Mouse (Mus musculus): Measurements from ENCODE around the gene Pigg. TPM values are rescaled to one million over a fixed set of nuclear protein-coding genes. Genes with fewer than 3 reads are reported as not detected.

Gene Pigg
- polyA plus RNA-seq, 2 experiments, result 1.1 to 2.6 TPM

DNA sequence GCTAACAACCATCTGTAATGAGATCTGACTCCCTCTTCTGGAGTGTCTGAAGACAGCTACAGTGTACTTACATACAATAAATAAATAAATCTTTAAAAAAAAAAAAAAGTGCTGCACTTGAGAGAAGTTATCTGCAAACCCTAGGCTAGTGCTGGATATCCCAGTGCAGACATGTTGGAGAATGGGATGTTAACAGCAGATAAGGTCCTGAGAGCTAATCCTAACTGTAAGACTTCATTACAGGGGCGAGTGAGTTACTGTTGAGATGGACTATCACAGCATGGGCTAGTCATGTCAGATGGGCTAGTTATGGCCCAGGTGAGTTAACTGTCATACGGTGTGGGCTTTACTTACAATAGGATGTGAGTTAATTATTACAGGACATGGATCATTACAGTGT lies 41.6 kb downstream of the Pigg start:
- WGBS (ENCODE audit: insufficient replicate concordance), result 41% methylated on average over 2 of the region's 2 CpGs
- H3K4me1 ChIP-seq (replicated peaks; ENCODE audit: control insufficient read depth in 2 of 2, insufficient read depth in 2 of 2, low read length in 1 of 2), result peaks cover 0 to 2% of the 10 kb centered on the region in 2 experiments; a peak in 1 of 4 replicates
- H3K27me3 ChIP-seq (ENCODE audit: control insufficient read depth, insufficient read depth, low read length), result no peaks in the 10 kb centered on the region
- no peaks in the 10 kb centered on the region for H3K9me3 ChIP-seq (ENCODE audit: control insufficient read depth, low read length)
- ATAC-seq (ENCODE audit: insufficient read depth), result peak; percentile 61
- H3K36me3 ChIP-seq (replicated peaks; ENCODE audit: control insufficient read depth, insufficient read depth, low read depth), result no peaks in the 10 kb centered on the region
- H3K9ac ChIP-seq (replicated peaks), result no peak overlapping the region
- H3K27ac ChIP-seq, result no peak overlapping the region
- TF ChIP-seq EP300 (IDR thresholded peaks at IDR 0.05; ENCODE audit: low read depth) (peak; percentile 23; the same call in 1 of the 2 replicates), CTCF (IDR thresholded peaks at IDR 0.05; ENCODE audit: low read depth) (no peak)
- DNase-seq (ENCODE audit: low read depth in 3 of 3, low spot score in 3 of 3), result no peak
- no peak overlapping the region for H3K4me3 ChIP-seq (ENCODE audit: insufficient read depth in 1 of 2, low read depth in 2 of 2, low read length in 2 of 2)
- no peak overlapping the region for H3K4me2 ChIP-seq (ENCODE audit: low read depth)

DNA sequence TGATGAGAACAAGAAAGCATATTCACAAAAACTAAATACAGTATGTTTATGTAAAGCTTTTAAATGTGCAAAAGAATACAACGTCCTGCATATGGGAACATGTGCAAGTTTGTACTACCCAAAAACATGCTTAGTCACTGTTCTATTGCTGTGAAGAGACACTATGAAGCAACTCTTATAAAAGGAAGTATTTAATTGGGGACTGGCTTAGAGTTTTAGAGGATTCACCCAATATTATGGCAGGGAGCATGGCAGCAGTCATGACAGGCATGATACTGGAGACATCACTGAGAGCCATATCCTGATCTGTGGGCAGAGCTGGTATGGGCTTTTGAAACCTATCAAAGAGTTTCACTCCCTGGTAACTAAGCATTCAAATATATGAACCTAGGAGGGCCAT lies 45.5 kb downstream of the Pigg start:
- peaks cover 0 to 2% of the 10 kb centered on the region in 2 experiments; a peak in 1 of 4 replicates for H3K4me1 ChIP-seq (replicated peaks; ENCODE audit: control insufficient read depth in 2 of 2, insufficient read depth in 2 of 2, low read length in 1 of 2)
- H3K9ac ChIP-seq (replicated peaks), result no peak overlapping the region
- DNase-seq (ENCODE audit: low read depth in 3 of 3, low spot score in 3 of 3) (no peak), ATAC-seq (ENCODE audit: insufficient read depth) (no peak)
- no peak overlapping the region for H3K27ac ChIP-seq
- no peak overlapping the region for H3K4me3 ChIP-seq (ENCODE audit: insufficient read depth in 1 of 2, low read depth in 2 of 2, low read length in 2 of 2)
- no peaks in the 10 kb centered on the region for H3K36me3 ChIP-seq (replicated peaks; ENCODE audit: control insufficient read depth, insufficient read depth, low read depth)
- H3K27me3 ChIP-seq (ENCODE audit: control insufficient read depth, insufficient read depth, low read length), result no peaks in the 10 kb centered on the region
- TF ChIP-seq EP300 (IDR thresholded peaks at IDR 0.05; ENCODE audit: low read depth) (no peak), CTCF (IDR thresholded peaks at IDR 0.05; ENCODE audit: low read depth) (no peak)
- H3K9me3 ChIP-seq (ENCODE audit: control insufficient read depth, low read length), result no peaks in the 10 kb centered on the region
- WGBS (ENCODE audit: insufficient replicate concordance), result 70% methylated on average over 1 of the region's 1 CpGs
- H3K4me2 ChIP-seq (ENCODE audit: low read depth), result no peak overlapping the region

DNA sequence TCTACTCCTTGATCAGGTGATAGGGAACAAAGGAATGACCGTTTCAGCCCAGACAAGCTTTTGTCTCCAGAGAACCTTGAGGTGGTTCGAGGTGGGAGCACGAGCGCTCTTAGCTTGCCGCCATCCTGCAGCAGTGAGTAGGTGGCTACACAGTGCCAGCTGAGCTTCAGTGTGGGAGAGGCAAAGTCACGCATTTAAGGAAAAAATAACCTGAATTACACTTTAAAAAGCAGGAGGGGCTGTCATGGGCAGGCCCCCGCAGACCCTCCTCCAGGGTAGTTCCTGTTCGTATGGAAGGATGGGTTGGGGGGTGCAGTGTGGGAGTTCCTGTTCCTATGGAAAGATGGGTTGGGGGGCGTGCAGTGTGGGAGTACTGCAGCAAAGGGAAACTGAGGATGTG lies 47.1 kb downstream of the Pigg start:
- Histone ChIP-seq H3K27me3 (ENCODE audit: control insufficient read depth, insufficient read depth, low read length) (peaks cover 10% of the 10 kb centered on the region), H3K9me3 (ENCODE audit: control insufficient read depth, low read length) (no peaks in the 10 kb centered on the region), H3K9ac (replicated peaks) (no peak overlapping the region), H3K36me3 (replicated peaks; ENCODE audit: control insufficient read depth, insufficient read depth, low read depth) (no peaks in the 10 kb centered on the region), H3K4me2 (ENCODE audit: low read depth) (no peak overlapping the region), H3K4me3 (ENCODE audit: insufficient read depth in 1 of 2, low read depth in 2 of 2, low read length in 2 of 2) (no peak overlapping the region), H3K27ac (no peak overlapping the region), H3K4me1 (replicated peaks; ENCODE audit: control insufficient read depth in 2 of 2, insufficient read depth in 2 of 2, low read length in 1 of 2) (no peaks in the 10 kb centered on the region)
- 76% methylated on average over 9 of the region's 9 CpGs for WGBS (ENCODE audit: insufficient replicate concordance)
- no peak for DNase-seq (ENCODE audit: low read depth in 3 of 3, low spot score in 3 of 3)
- ATAC-seq (ENCODE audit: insufficient read depth), result no peak
- TF ChIP-seq CTCF (IDR thresholded peaks at IDR 0.05; ENCODE audit: low read depth), result no peak
- TF ChIP-seq EP300 (IDR thresholded peaks at IDR 0.05; ENCODE audit: low read depth), result no peak

DNA sequence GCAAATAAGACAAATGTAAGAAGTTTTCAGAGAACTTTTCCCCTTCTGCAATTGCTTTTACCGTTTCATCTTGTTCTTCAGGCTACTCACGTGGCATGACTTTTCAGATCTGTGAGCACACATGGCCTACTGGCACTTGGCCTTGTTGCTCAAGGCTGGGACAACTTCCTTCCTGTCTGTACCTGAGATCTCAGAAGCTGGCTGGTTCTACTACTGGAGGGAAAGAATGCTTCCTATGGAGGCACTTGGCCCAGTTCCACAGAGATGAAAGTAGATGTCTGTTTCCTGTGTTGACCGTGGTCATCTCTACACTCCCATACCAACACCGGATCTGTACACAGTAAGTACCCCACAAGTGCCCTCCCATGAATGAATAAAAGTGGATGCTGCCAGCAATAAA lies 47.8 kb downstream of the Pigg start:
- DNase-seq (ENCODE audit: low read depth in 3 of 3, low spot score in 3 of 3), result no peak
- Histone ChIP-seq H3K27me3 (ENCODE audit: control insufficient read depth, insufficient read depth, low read length) (peaks cover 17% of the 10 kb centered on the region), H3K9ac (replicated peaks) (no peak overlapping the region), H3K36me3 (replicated peaks; ENCODE audit: control insufficient read depth, insufficient read depth, low read depth) (no peaks in the 10 kb centered on the region), H3K4me2 (ENCODE audit: low read depth) (no peak overlapping the region), H3K9me3 (ENCODE audit: control insufficient read depth, low read length) (no peaks in the 10 kb centered on the region), H3K4me3 (ENCODE audit: insufficient read depth in 1 of 2, low read depth in 2 of 2, low read length in 2 of 2) (no peak overlapping the region), H3K27ac (no peak overlapping the region), H3K4me1 (replicated peaks; ENCODE audit: control insufficient read depth in 2 of 2, insufficient read depth in 2 of 2, low read length in 1 of 2) (no peaks in the 10 kb centered on the region)
- TF ChIP-seq CTCF (IDR thresholded peaks at IDR 0.05; ENCODE audit: low read depth), result no peak
- TF ChIP-seq EP300 (IDR thresholded peaks at IDR 0.05; ENCODE audit: low read depth), result no peak
- ATAC-seq (ENCODE audit: insufficient read depth), result no peak
- 56% methylated on average over 4 of the region's 4 CpGs for WGBS (ENCODE audit: insufficient replicate concordance)

DNA sequence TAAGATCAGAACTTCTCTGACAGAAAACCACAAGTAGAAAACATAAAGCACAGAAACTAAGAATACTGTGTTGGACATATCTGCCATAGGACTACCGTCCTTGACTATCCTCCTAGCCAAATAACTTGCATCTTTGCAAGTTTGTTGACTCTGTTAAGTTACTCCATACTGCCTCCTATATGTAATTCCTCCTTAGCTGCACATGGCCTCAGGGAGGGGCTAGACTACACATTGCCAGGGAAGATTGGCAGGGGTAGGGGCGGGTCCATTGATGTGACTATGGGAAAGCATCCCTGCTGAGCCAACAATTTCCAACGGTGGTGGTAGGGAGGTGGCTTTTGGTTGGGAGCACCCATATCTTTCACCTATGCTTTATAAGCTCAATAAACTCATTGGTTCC lies 49.9 kb downstream of the Pigg start:
- H3K27me3 ChIP-seq (ENCODE audit: control insufficient read depth, insufficient read depth, low read length), result peaks cover 38% of the 10 kb centered on the region
- WGBS (ENCODE audit: insufficient replicate concordance), result 26% methylated on average over 3 of the region's 3 CpGs
- ATAC-seq (ENCODE audit: insufficient read depth), result no peak

More for the DNA sequence above, 49.9 kb downstream of the Pigg start:
- Histone ChIP-seq H3K27ac (no peak overlapping the region), H3K9ac (replicated peaks) (no peak overlapping the region), H3K9me3 (ENCODE audit: control insufficient read depth, low read length) (no peaks in the 10 kb centered on the region), H3K4me1 (replicated peaks; ENCODE audit: control insufficient read depth in 2 of 2, insufficient read depth in 2 of 2, low read length in 1 of 2) (no peaks in the 10 kb centered on the region), H3K4me2 (ENCODE audit: low read depth) (no peak overlapping the region), H3K4me3 (ENCODE audit: insufficient read depth in 1 of 2, low read depth in 2 of 2, low read length in 2 of 2) (no peak overlapping the region), H3K36me3 (replicated peaks; ENCODE audit: control insufficient read depth, insufficient read depth, low read depth) (no peaks in the 10 kb centered on the region)
- DNase-seq (ENCODE audit: low read depth in 3 of 3, low spot score in 3 of 3), result no peak
- TF ChIP-seq EP300 (IDR thresholded peaks at IDR 0.05; ENCODE audit: low read depth) (no peak), CTCF (IDR thresholded peaks at IDR 0.05; ENCODE audit: low read depth) (no peak; the same call in 1 of the 2 replicates)
